Mouse (Mus musculus): ENCODE results near the gene Olfr531. TPM values are rescaled to one million over a fixed set of nuclear protein-coding genes. Genes with fewer than 3 reads are reported as not detected.

Gene Olfr531
- total and polyA plus RNA-seq, 2 experiments from 2014 or later: not detected

DNA sequence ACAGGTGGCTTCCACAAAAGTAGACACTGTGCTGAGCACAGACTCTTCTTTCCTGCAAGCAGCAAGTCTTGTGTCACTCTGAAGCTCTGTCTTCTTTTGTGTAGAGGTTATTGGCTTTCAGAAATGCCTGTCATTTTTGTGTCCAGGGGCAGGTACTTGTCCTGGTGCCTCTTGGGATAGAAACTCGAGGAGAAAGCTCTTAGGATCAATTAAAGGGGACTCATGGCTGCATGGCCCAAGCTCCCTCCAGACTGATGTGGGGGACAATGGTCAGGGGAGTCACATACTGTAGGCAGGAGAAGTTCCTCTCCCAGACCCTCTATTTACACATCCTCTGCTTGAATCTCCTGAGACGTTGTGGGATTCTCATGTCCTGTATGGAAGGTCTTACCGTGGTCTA lies 41.1 kb downstream of the Olfr531 start, which contains the start of gene Olfr60:
TSS of gene Olfr60 (minus strand) at position 101 of the 400 bp plus-strand sequence.
- ATAC-seq (ENCODE audit: insufficient read depth, low read depth): no peak
- Histone ChIP-seq H3K27ac (ENCODE audit: low read depth) (no peak within 1 kb of the TSS), H3K27me3 (ENCODE audit: control insufficient read depth, insufficient read depth, low read length) (no peaks in the 10 kb centered on the region), H3K4me2 (ENCODE audit: low read depth, low read length) (no peak within 1 kb of the TSS), H3K9ac (replicated peaks; ENCODE audit: low read depth, low read length) (no peak within 1 kb of the TSS), H3K9me3 (replicated peaks; ENCODE audit: control insufficient read depth, low read length) (no peaks in the 10 kb centered on the region), H3K4me3 (ENCODE audit: low read depth, low read length) (no peak within 1 kb of the TSS), H3K4me1 (ENCODE audit: control insufficient read depth, insufficient read depth) (no peaks in the 10 kb centered on the region), H3K36me3 (replicated peaks; ENCODE audit: control insufficient read depth, insufficient read depth, low read length) (no peaks in the 10 kb centered on the region)
- WGBS: 58% methylated on average over 3 of the region's 3 CpGs
- TF ChIP-seq CTCF (IDR thresholded peaks at IDR 0.05; ENCODE audit: low read depth): no peak
- TF ChIP-seq EP300 (IDR thresholded peaks at IDR 0.05; ENCODE audit: low read depth): no peak
- no peak for DNase-seq (ENCODE audit: low spot score)

Other genes with a start within 250 kb of the Olfr531 start
- gene Sprn, start 248.0 kb downstream of the Olfr531 start, total RNA-seq (2014; rRNA removed; ENCODE audit: low replicate concordance): 0.61 TPM in 1 of 2 replicates, not detected in the other
- gene Sprn, start 248.0 kb downstream of the Olfr531 start, polyA plus RNA-seq (2015; fragmentation: Nextera tagmentation; extraction: Ambion mirVana): 0.16 and 0.25 TPM in 2 replicates
- not detected in 2 replicates for gene Olfr522, start 238.2 kb downstream of the Olfr531 start, total RNA-seq (2014; rRNA removed; ENCODE audit: low replicate concordance)
- not detected in 2 replicates for gene Olfr522, start 238.2 kb downstream of the Olfr531 start, polyA plus RNA-seq (2015; fragmentation: Nextera tagmentation; extraction: Ambion mirVana)
- not detected in 2 replicates for gene Olfr523, start 229.7 kb downstream of the Olfr531 start, total RNA-seq (2014; rRNA removed; ENCODE audit: low replicate concordance)
- not detected in 2 replicates for gene Olfr523, start 229.7 kb downstream of the Olfr531 start, polyA plus RNA-seq (2015; fragmentation: Nextera tagmentation; extraction: Ambion mirVana)
- gene Olfr524, start 197.0 kb downstream of the Olfr531 start, total RNA-seq (2014; rRNA removed; ENCODE audit: low replicate concordance): not detected in 2 replicates
- not detected in 2 replicates for gene Olfr524, start 197.0 kb downstream of the Olfr531 start, polyA plus RNA-seq (2015; fragmentation: Nextera tagmentation; extraction: Ambion mirVana)
- gene Cd163l1, start 184.7 kb downstream of the Olfr531 start, total RNA-seq (2014; rRNA removed; ENCODE audit: low replicate concordance): 2.4 TPM in 1 of 2 replicates, not detected in the other
- not detected in 2 replicates for gene Cd163l1, start 184.7 kb downstream of the Olfr531 start, polyA plus RNA-seq (2015; fragmentation: Nextera tagmentation; extraction: Ambion mirVana)
- gene 5830411N06Rik, start 155.6 kb downstream of the Olfr531 start, total RNA-seq (2014; rRNA removed; ENCODE audit: low replicate concordance): 0.35 TPM in 1 of 2 replicates, not detected in the other
- not detected in 2 replicates for gene 5830411N06Rik, start 155.6 kb downstream of the Olfr531 start, polyA plus RNA-seq (2015; fragmentation: Nextera tagmentation; extraction: Ambion mirVana)
- not detected in 2 replicates for gene Olfr525, start 82.1 kb downstream of the Olfr531 start, total RNA-seq (2014; rRNA removed; ENCODE audit: low replicate concordance)
- not detected in 2 replicates for gene Olfr525, start 82.1 kb downstream of the Olfr531 start, polyA plus RNA-seq (2015; fragmentation: Nextera tagmentation; extraction: Ambion mirVana)
- gene Olfr527, start 68.9 kb downstream of the Olfr531 start, total RNA-seq (2014; rRNA removed; ENCODE audit: low replicate concordance): not detected in 2 replicates
- gene Olfr527, start 68.9 kb downstream of the Olfr531 start, polyA plus RNA-seq (2015; fragmentation: Nextera tagmentation; extraction: Ambion mirVana): not detected in 2 replicates
- not detected in 2 replicates for gene Olfr60, start 41.2 kb downstream of the Olfr531 start, total RNA-seq (2014; rRNA removed; ENCODE audit: low replicate concordance)
- gene Olfr60, start 41.2 kb downstream of the Olfr531 start, polyA plus RNA-seq (2015; fragmentation: Nextera tagmentation; extraction: Ambion mirVana): not detected in 2 replicates
- gene Olfr530, start 26.6 kb downstream of the Olfr531 start, total RNA-seq (2014; rRNA removed; ENCODE audit: low replicate concordance): not detected in 2 replicates
- gene Olfr530, start 26.6 kb downstream of the Olfr531 start, polyA plus RNA-seq (2015; fragmentation: Nextera tagmentation; extraction: Ambion mirVana): not detected in 2 replicates
- gene Olfr532, start 18.7 kb upstream of the Olfr531 start, total RNA-seq (2014; rRNA removed; ENCODE audit: low replicate concordance): not detected in 2 replicates
- gene Olfr532, start 18.7 kb upstream of the Olfr531 start, polyA plus RNA-seq (2015; fragmentation: Nextera tagmentation; extraction: Ambion mirVana): not detected in 2 replicates
- gene Olfr533, start 60.5 kb upstream of the Olfr531 start, total RNA-seq (2014; rRNA removed; ENCODE audit: low replicate concordance): not detected in 2 replicates
- gene Olfr533, start 60.5 kb upstream of the Olfr531 start, polyA plus RNA-seq (2015; fragmentation: Nextera tagmentation; extraction: Ambion mirVana): not detected in 2 replicates
- not detected in 2 replicates for gene Olfr535, start 81.3 kb upstream of the Olfr531 start, total RNA-seq (2014; rRNA removed; ENCODE audit: low replicate concordance)
- gene Olfr535, start 81.3 kb upstream of the Olfr531 start, polyA plus RNA-seq (2015; fragmentation: Nextera tagmentation; extraction: Ambion mirVana): not detected in 2 replicates
- not detected in 2 replicates for gene Olfr536, start 104.5 kb upstream of the Olfr531 start, total RNA-seq (2014; rRNA removed; ENCODE audit: low replicate concordance)
- not detected in 2 replicates for gene Olfr536, start 104.5 kb upstream of the Olfr531 start, polyA plus RNA-seq (2015; fragmentation: Nextera tagmentation; extraction: Ambion mirVana)
- not detected in 2 replicates for gene Olfr538, start 165.0 kb upstream of the Olfr531 start, total RNA-seq (2014; rRNA removed; ENCODE audit: low replicate concordance)
- gene Olfr538, start 165.0 kb upstream of the Olfr531 start, polyA plus RNA-seq (2015; fragmentation: Nextera tagmentation; extraction: Ambion mirVana): not detected in 2 replicates
- gene Olfr46, start 198.4 kb upstream of the Olfr531 start, total RNA-seq (2014; rRNA removed; ENCODE audit: low replicate concordance): not detected in 2 replicates
- not detected in 2 replicates for gene Olfr46, start 198.4 kb upstream of the Olfr531 start, polyA plus RNA-seq (2015; fragmentation: Nextera tagmentation; extraction: Ambion mirVana)
- not detected in 2 replicates for gene Olfr61, start 226.1 kb upstream of the Olfr531 start, total RNA-seq (2014; rRNA removed; ENCODE audit: low replicate concordance)
- gene Olfr61, start 226.1 kb upstream of the Olfr531 start, polyA plus RNA-seq (2015; fragmentation: Nextera tagmentation; extraction: Ambion mirVana): not detected in 2 replicates
- not detected in 2 replicates for gene Olfr53, start 243.5 kb upstream of the Olfr531 start, total RNA-seq (2014; rRNA removed; ENCODE audit: low replicate concordance)
- gene Olfr53, start 243.5 kb upstream of the Olfr531 start, polyA plus RNA-seq (2015; fragmentation: Nextera tagmentation; extraction: Ambion mirVana): not detected in 2 replicates